Mouse (Mus musculus): ENCODE results near the gene Slc26a10. TPM values are rescaled to one million over a fixed set of nuclear protein-coding genes. Genes with fewer than 3 reads are reported as not detected.

Slc26a10 gene
- polyA plus RNA-seq, 1 experiment from 2014 or later = 3.3 TPM

- Histone ChIP-seq H3K4me1 (peaks cover 75% of the 10 kb centered on the region), H3K27ac (peak overlapping the region; percentile 93), H3K4me3 (replicated peaks) (peak overlapping the region; percentile 72), H3K4me2 (peak overlapping the region; percentile 94), H3K27me3 (peaks cover 10% of the 10 kb centered on the region; the same call in 1 of the 2 replicates), H3K9me3 (replicated peaks) (no peaks in the 10 kb centered on the region), H3K9ac (peak overlapping the region; percentile 78), H3K36me3 (peaks cover 47% of the 10 kb centered on the region)
- WGBS = 1% methylated on average over 23 of the region's 46 CpGs
- ATAC-seq (replicated peaks; ENCODE audit: low FRiP score) = peak; percentile 85
These were observed 8.1 kb upstream of the Slc26a10 start for GRCm38 (mm10) chr10:127188465-127189115.

- Histone ChIP-seq H3K4me2 (peak overlapping the region; percentile 94), H3K9ac (peak overlapping the region; percentile 78), H3K27ac (peak overlapping the region; percentile 93), H3K4me3 (replicated peaks) (peak overlapping the region; percentile 72), H3K36me3 (peaks cover 48% of the 10 kb centered on the region), H3K27me3 (peaks cover 14% of the 10 kb centered on the region; the same call in 1 of the 2 replicates), H3K9me3 (replicated peaks) (no peaks in the 10 kb centered on the region), H3K4me1 (peaks cover 77% of the 10 kb centered on the region)
- 3% methylated on average over 15 of the region's 21 CpGs for WGBS
- ATAC-seq (replicated peaks; ENCODE audit: low FRiP score) = no peak
These were observed 7.6 kb upstream of the Slc26a10 start for GRCm38 (mm10) chr10:127188079-127188453.

- Histone ChIP-seq H3K9me3 (replicated peaks) (no peaks in the 10 kb centered on the region), H3K4me2 (peak overlapping the region; percentile 94), H3K4me1 (peaks cover 72% of the 10 kb centered on the region), H3K27me3 (peaks cover 19% of the 10 kb centered on the region; the same call in 1 of the 2 replicates), H3K27ac (peak overlapping the region; percentile 93; the same call in 1 of the 2 replicates), H3K4me3 (replicated peaks) (peak overlapping the region; percentile 72), H3K9ac (peak overlapping the region; percentile 78), H3K36me3 (peaks cover 48% of the 10 kb centered on the region)
- ATAC-seq (replicated peaks; ENCODE audit: low FRiP score) = no peak
- WGBS = 29% methylated on average over 10 of the region's 10 CpGs
These were observed 7.1 kb upstream of the Slc26a10 start for GRCm38 (mm10) chr10:127187371-127188078.

- Histone ChIP-seq H3K9ac (no peak overlapping the region), H3K36me3 (peaks cover 42% of the 10 kb centered on the region), H3K27ac (no peak overlapping the region), H3K9me3 (replicated peaks) (no peaks in the 10 kb centered on the region), H3K4me1 (peaks cover 66% of the 10 kb centered on the region), H3K4me3 (replicated peaks) (no peak overlapping the region), H3K27me3 (peaks cover 28% of the 10 kb centered on the region), H3K4me2 (no peak overlapping the region)
- 79% methylated on average over 1 of the region's 1 CpGs for WGBS
- ATAC-seq (replicated peaks; ENCODE audit: low FRiP score) = no peak
These were observed 6.0 kb upstream of the Slc26a10 start for GRCm38 (mm10) chr10:127186451-127186850.

GRCm38 (mm10) chr10:127185506-127185905 lies 5.1 kb upstream of the Slc26a10 start:
- peaks cover 38% of the 10 kb centered on the region for H3K27me3 ChIP-seq
- peaks cover 34% of the 10 kb centered on the region for H3K36me3 ChIP-seq
- peaks cover 58% of the 10 kb centered on the region for H3K4me1 ChIP-seq
- ATAC-seq (replicated peaks; ENCODE audit: low FRiP score) = no peak
- 85% methylated on average over 15 of the region's 15 CpGs for WGBS
- no peak overlapping the region for H3K27ac ChIP-seq
- H3K9ac ChIP-seq = no peak overlapping the region
- H3K4me2 ChIP-seq = no peak overlapping the region
- no peaks in the 10 kb centered on the region for H3K9me3 ChIP-seq (replicated peaks)
- H3K4me3 ChIP-seq (replicated peaks) = no peak overlapping the region

GRCm38 (mm10) chr10:127185101-127185500 lies 4.7 kb upstream of the Slc26a10 start:
- 74% methylated on average over 9 of the region's 9 CpGs for WGBS
- Histone ChIP-seq H3K4me2 (no peak overlapping the region), H3K27me3 (peaks cover 42% of the 10 kb centered on the region), H3K4me3 (replicated peaks) (no peak overlapping the region), H3K36me3 (peaks cover 34% of the 10 kb centered on the region), H3K27ac (no peak overlapping the region), H3K9ac (no peak overlapping the region), H3K4me1 (peaks cover 58% of the 10 kb centered on the region), H3K9me3 (replicated peaks) (no peaks in the 10 kb centered on the region)
- ATAC-seq (replicated peaks; ENCODE audit: low FRiP score) = no peak

- peaks cover 55% of the 10 kb centered on the region for H3K27me3 ChIP-seq
- peaks cover 58% of the 10 kb centered on the region for H3K4me1 ChIP-seq
- H3K36me3 ChIP-seq = peaks cover 34% of the 10 kb centered on the region
- ATAC-seq (replicated peaks; ENCODE audit: low FRiP score) = no peak
- WGBS = 21% methylated on average over 20 of the region's 20 CpGs
- peak overlapping the region; percentile 46 for H3K4me2 ChIP-seq
- H3K4me3 ChIP-seq (replicated peaks) = peak overlapping the region; percentile 13; the same call in 1 of the 2 replicates
- no peak overlapping the region for H3K27ac ChIP-seq
- H3K9me3 ChIP-seq (replicated peaks) = no peaks in the 10 kb centered on the region
- peak overlapping the region; percentile 6; the same call in 1 of the 2 replicates for H3K9ac ChIP-seq
These were observed 3.3 kb upstream of the Slc26a10 start for GRCm38 (mm10) chr10:127183759-127184158.

GRCm38 (mm10) chr10:127182624-127183023 lies 2.2 kb upstream of the Slc26a10 start:
- peaks cover 58% of the 10 kb centered on the region for H3K4me1 ChIP-seq
- H3K4me2 ChIP-seq = no peak overlapping the region
- H3K4me3 ChIP-seq (replicated peaks) = no peak overlapping the region
- H3K27me3 ChIP-seq = peaks cover 65% of the 10 kb centered on the region
- H3K9me3 ChIP-seq (replicated peaks) = no peaks in the 10 kb centered on the region
- H3K9ac ChIP-seq = no peak overlapping the region
- peaks cover 34% of the 10 kb centered on the region for H3K36me3 ChIP-seq
- 90% methylated on average over 4 of the region's 4 CpGs for WGBS
- no peak for ATAC-seq (replicated peaks; ENCODE audit: low FRiP score)
- no peak overlapping the region for H3K27ac ChIP-seq

- H3K27ac ChIP-seq = no peak overlapping the region
- ATAC-seq (replicated peaks; ENCODE audit: low FRiP score) = no peak
- 75% methylated on average over 6 of the region's 6 CpGs for WGBS
These were observed 1.1 kb upstream of the Slc26a10 start for GRCm38 (mm10) chr10:127181566-127181965.

GRCm38 (mm10) chr10:127180695-127181047 lies 226 bp upstream of the Slc26a10 start:
- peaks cover 23% of the 10 kb centered on the region for H3K36me3 ChIP-seq
- no peak for ATAC-seq (replicated peaks; ENCODE audit: low FRiP score)
- peaks cover 82% of the 10 kb centered on the region for H3K27me3 ChIP-seq
- peaks cover 64% of the 10 kb centered on the region for H3K4me1 ChIP-seq
- 28% methylated on average over 3 of the region's 3 CpGs for WGBS
- no peak overlapping the region for H3K27ac ChIP-seq
- no peak overlapping the region for H3K9ac ChIP-seq
- H3K4me2 ChIP-seq = peak overlapping the region; percentile 56
- H3K4me3 ChIP-seq (replicated peaks) = peak overlapping the region; percentile 26
- H3K9me3 ChIP-seq (replicated peaks) = no peaks in the 10 kb centered on the region

More at GRCm38 (mm10) chr10:127181566-127181965, 1.1 kb upstream of the Slc26a10 start:
- Histone ChIP-seq H3K36me3 (peaks cover 30% of the 10 kb centered on the region), H3K4me2 (no peak overlapping the region), H3K4me1 (peaks cover 63% of the 10 kb centered on the region), H3K27me3 (peaks cover 75% of the 10 kb centered on the region), H3K9me3 (replicated peaks) (no peaks in the 10 kb centered on the region), H3K4me3 (replicated peaks) (no peak overlapping the region), H3K9ac (no peak overlapping the region)

GRCm38 (mm10) chr10:127178286-127179027 lies 2.0 kb downstream of the Slc26a10 start:
- Histone ChIP-seq H3K27ac (no peak overlapping the region), H3K9me3 (replicated peaks) (no peaks in the 10 kb centered on the region), H3K4me3 (replicated peaks) (peak overlapping the region; percentile 38), H3K4me1 (peaks cover 46% of the 10 kb centered on the region), H3K27me3 (peaks cover 82% of the 10 kb centered on the region), H3K4me2 (peak overlapping the region; percentile 75), H3K36me3 (peaks cover 10% of the 10 kb centered on the region), H3K9ac (no peak overlapping the region)
- no peak for ATAC-seq (replicated peaks; ENCODE audit: low FRiP score)
- WGBS = 3% methylated on average over 41 of the region's 41 CpGs

GRCm38 (mm10) chr10:127177719-127178118 lies 2.7 kb downstream of the Slc26a10 start:
- H3K4me3 ChIP-seq (replicated peaks) = peak overlapping the region; percentile 38
- peaks cover 4% of the 10 kb centered on the region; the same call in 1 of the 2 replicates for H3K36me3 ChIP-seq
- no peak overlapping the region for H3K27ac ChIP-seq
- 2% methylated on average over 23 of the region's 23 CpGs for WGBS
- H3K4me1 ChIP-seq = peaks cover 42% of the 10 kb centered on the region
- H3K9me3 ChIP-seq (replicated peaks) = no peaks in the 10 kb centered on the region
- ATAC-seq (replicated peaks; ENCODE audit: low FRiP score) = peak; percentile 31
- peaks cover 76% of the 10 kb centered on the region for H3K27me3 ChIP-seq
- H3K4me2 ChIP-seq = peak overlapping the region; percentile 75
- no peak overlapping the region for H3K9ac ChIP-seq

All from kidney, embryonic 15.5 days (tissue).